Mouse (Mus musculus) midbrain, embryonic 12.5 days (tissue): ENCODE measurements at regions not wholly inside any gene's neighbourhood (a gene's known extent, or its start where the extent isn't known, plus 50 kb on each side); places are given as distances from the start of the nearest gene placed in this dataset.

Source experiments
- ATAC-seq: fragments of 200-750 bp; cut with Nextera tagmentation; 2 replicates; pipeline ENCODE4 v1.8.0; 2017; ENCODE audit warnings: low read depth, moderate TSS enrichment, moderate library complexity; ENCODE audit not compliant: low FRiP score
- H3K27ac ChIP-seq: fragments of 300-500 bp; sonication (generic); replicated peaks from 2 replicates; pipeline ENCODE4 v1.5.1; 2016; ENCODE audit warnings: mild to moderate bottlenecking
- H3K27me3 ChIP-seq: fragments of 300-500 bp; sonication (generic); 2 replicates; pipeline ENCODE4 v1.6.1; 2016; ENCODE audit warnings: mild to moderate bottlenecking
- H3K36me3 ChIP-seq: fragments of 300-500 bp; sonication (generic); 2 replicates; pipeline ENCODE4 v1.6.1; 2016
- H3K4me1 ChIP-seq: fragments of 300-500 bp; sonication (generic); 2 replicates; pipeline ENCODE4 v1.6.1; 2016
- H3K4me2 ChIP-seq: fragments of 300-500 bp; sonication (generic); replicated peaks from 2 replicates; pipeline ENCODE4 v1.6.1; 2016; ENCODE audit warnings: mild to moderate bottlenecking, moderate library complexity
- H3K4me3 ChIP-seq: fragments of 300-500 bp; sonication (generic); 2 replicates; pipeline ENCODE4 v1.5.1; 2016; ENCODE audit warnings: mild to moderate bottlenecking
- H3K9ac ChIP-seq: fragments of 300-500 bp; sonication (generic); replicated peaks from 2 replicates; pipeline ENCODE4 v1.6.1; 2016; ENCODE audit warnings: mild to moderate bottlenecking, moderate library complexity
- H3K9me3 ChIP-seq: fragments of 300-500 bp; sonication (generic); 2 replicates; pipeline ENCODE4 v1.6.1; 2016; ENCODE audit warnings: mild to moderate bottlenecking
- WGBS: fragments of 180-500 bp; shearing (Covaris S2); methylation state at CpG from one replicate; pipeline ENCODE4 v1.1.7; 2016; 5-methylcytosine and 5-hydroxymethylcytosine counted together

GRCm38 (mm10) chr7:113672779-113673595 lies 92.8 kb upstream of the Spon1 start:
- Histone ChIP-seq H3K27ac (peak overlapping the region; percentile 55), H3K4me2 (peak overlapping the region; percentile 24), H3K9me3 (no peaks in the 10 kb centered on the region), H3K27me3 (0 out of 2 replicates have a peak, but pooled peaks cover 3% of the 10 kb centered on the region), H3K4me3 (no peak overlapping the region), H3K36me3 (no peaks in the 10 kb centered on the region), H3K9ac (no peak overlapping the region), H3K4me1 (peaks cover 14% of the 10 kb centered on the region)
- WGBS = 31% methylated on average over 18 of the region's 18 CpGs
- peak; percentile 23; the same call in 1 of the 2 replicates for ATAC-seq

- Histone ChIP-seq H3K36me3 (no peaks in the 10 kb centered on the region), H3K9ac (no peak overlapping the region), H3K9me3 (no peaks in the 10 kb centered on the region), H3K4me2 (peak overlapping the region; percentile 24), H3K4me1 (peaks cover 14% of the 10 kb centered on the region), H3K27ac (peak overlapping the region; percentile 55), H3K4me3 (no peak overlapping the region), H3K27me3 (0 out of 2 replicates have a peak, but pooled peaks cover 3% of the 10 kb centered on the region)
- ATAC-seq = no peak
- 68% methylated on average over 12 of the region's 12 CpGs for WGBS
Observed at GRCm38 (mm10) chr7:113673596-113673956, 92.2 kb upstream of the Spon1 start.

GRCm38 (mm10) chr7:113682271-113682670 lies 83.5 kb upstream of the Spon1 start:
- Histone ChIP-seq H3K27me3 (no peaks in the 10 kb centered on the region), H3K4me3 (no peak overlapping the region), H3K9ac (no peak overlapping the region), H3K9me3 (no peaks in the 10 kb centered on the region), H3K36me3 (no peaks in the 10 kb centered on the region), H3K27ac (no peak overlapping the region), H3K4me1 (no peaks in the 10 kb centered on the region), H3K4me2 (no peak overlapping the region)
- no peak for ATAC-seq
- WGBS = 89% methylated on average over 5 of the region's 5 CpGs

GRCm38 (mm10) chr7:113685349-113685748 lies 80.4 kb upstream of the Spon1 start:
- Histone ChIP-seq H3K4me3 (no peak overlapping the region), H3K36me3 (no peaks in the 10 kb centered on the region), H3K4me1 (peaks cover 8% of the 10 kb centered on the region; the same call in 1 of the 2 replicates), H3K27me3 (no peaks in the 10 kb centered on the region; the same call in 1 of the 2 replicates), H3K27ac (no peak overlapping the region), H3K4me2 (no peak overlapping the region), H3K9ac (no peak overlapping the region), H3K9me3 (no peaks in the 10 kb centered on the region)
- 89% methylated on average over 4 of the region's 4 CpGs for WGBS
- no peak for ATAC-seq

GRCm38 (mm10) chr7:113686527-113686926 lies 79.3 kb upstream of the Spon1 start:
- Histone ChIP-seq H3K4me2 (no peak overlapping the region), H3K9ac (no peak overlapping the region), H3K27ac (no peak overlapping the region), H3K9me3 (no peaks in the 10 kb centered on the region), H3K4me3 (no peak overlapping the region), H3K4me1 (peaks cover 8% of the 10 kb centered on the region; the same call in 1 of the 2 replicates), H3K36me3 (no peaks in the 10 kb centered on the region), H3K27me3 (no peaks in the 10 kb centered on the region; the same call in 1 of the 2 replicates)
- ATAC-seq = no peak
- 78% methylated on average over 3 of the region's 3 CpGs for WGBS

GRCm38 (mm10) chr7:113687566-113687965 lies 78.2 kb upstream of the Spon1 start:
- Histone ChIP-seq H3K9me3 (no peaks in the 10 kb centered on the region), H3K36me3 (no peaks in the 10 kb centered on the region), H3K4me1 (peaks cover 8% of the 10 kb centered on the region; the same call in 1 of the 2 replicates), H3K4me2 (no peak overlapping the region), H3K27me3 (no peaks in the 10 kb centered on the region; the same call in 1 of the 2 replicates), H3K9ac (no peak overlapping the region), H3K27ac (no peak overlapping the region), H3K4me3 (no peak overlapping the region)
- ATAC-seq = no peak
- WGBS = 81% methylated on average over 6 of the region's 6 CpGs

- peak; percentile 23; the same call in 1 of the 2 replicates for ATAC-seq
- 63% methylated on average over 8 of the region's 8 CpGs for whole genome bisulfite sequencing
- peaks cover 8% of the 10 kb centered on the region; the same call in 1 of the 2 replicates for H3K4me1 ChIP-seq
- H3K27ac ChIP-seq = 0 out of 2 replicates have a peak overlapping the region, but pooled peaks have one; percentile 17
- H3K9ac ChIP-seq = no peak overlapping the region
- H3K27me3 ChIP-seq = no peaks in the 10 kb centered on the region; the same call in 1 of the 2 replicates
- H3K9me3 ChIP-seq = no peaks in the 10 kb centered on the region
- no peak overlapping the region for H3K4me2 ChIP-seq
- H3K36me3 ChIP-seq = no peaks in the 10 kb centered on the region
- no peak overlapping the region for H3K4me3 ChIP-seq
Observed at GRCm38 (mm10) chr7:113688231-113688669, 77.5 kb upstream of the Spon1 start.

- WGBS = 87% methylated on average over 1 of the region's 1 CpGs
- Histone ChIP-seq H3K4me1 (peaks cover 8% of the 10 kb centered on the region; the same call in 1 of the 2 replicates), H3K4me3 (no peak overlapping the region), H3K36me3 (no peaks in the 10 kb centered on the region), H3K9me3 (no peaks in the 10 kb centered on the region), H3K9ac (no peak overlapping the region), H3K27me3 (no peaks in the 10 kb centered on the region; the same call in 1 of the 2 replicates), H3K27ac (0 out of 2 replicates have a peak overlapping the region, but pooled peaks have one; percentile 17), H3K4me2 (no peak overlapping the region)
- ATAC-seq = no peak
Observed at GRCm38 (mm10) chr7:113688717-113689116, 77.1 kb upstream of the Spon1 start.

GRCm38 (mm10) chr7:113689131-113689530 lies 76.7 kb upstream of the Spon1 start:
- Histone ChIP-seq H3K4me3 (no peak overlapping the region), H3K27ac (no peak overlapping the region), H3K36me3 (no peaks in the 10 kb centered on the region), H3K4me1 (peaks cover 13% of the 10 kb centered on the region), H3K9me3 (no peaks in the 10 kb centered on the region), H3K4me2 (no peak overlapping the region), H3K9ac (no peak overlapping the region), H3K27me3 (no peaks in the 10 kb centered on the region; the same call in 1 of the 2 replicates)
- ATAC-seq = no peak
- 82% methylated on average over 2 of the region's 2 CpGs for WGBS

- Histone ChIP-seq H3K4me3 (no peak overlapping the region), H3K36me3 (no peaks in the 10 kb centered on the region), H3K27me3 (no peaks in the 10 kb centered on the region; the same call in 1 of the 2 replicates), H3K4me2 (no peak overlapping the region), H3K9me3 (no peaks in the 10 kb centered on the region), H3K4me1 (peaks cover 17% of the 10 kb centered on the region), H3K27ac (no peak overlapping the region), H3K9ac (no peak overlapping the region)
- ATAC-seq = no peak
- WGBS = 61% methylated on average over 2 of the region's 2 CpGs
Observed at GRCm38 (mm10) chr7:113691756-113692155, 74.0 kb upstream of the Spon1 start.

- Histone ChIP-seq H3K36me3 (no peaks in the 10 kb centered on the region), H3K4me1 (peaks cover 8% of the 10 kb centered on the region), H3K4me3 (no peak overlapping the region), H3K9me3 (no peaks in the 10 kb centered on the region), H3K27me3 (no peaks in the 10 kb centered on the region; the same call in 1 of the 2 replicates), H3K9ac (no peak overlapping the region), H3K4me2 (no peak overlapping the region), H3K27ac (no peak overlapping the region)
- WGBS = 66% methylated on average over 3 of the region's 3 CpGs
- no peak for ATAC-seq
Observed at GRCm38 (mm10) chr7:113693526-113693925, 72.3 kb upstream of the Spon1 start.

GRCm38 (mm10) chr7:113694466-113694865 lies 71.3 kb upstream of the Spon1 start:
- Histone ChIP-seq H3K36me3 (no peaks in the 10 kb centered on the region), H3K27ac (no peak overlapping the region), H3K9ac (no peak overlapping the region), H3K4me2 (no peak overlapping the region), H3K4me3 (no peak overlapping the region), H3K27me3 (no peaks in the 10 kb centered on the region; the same call in 1 of the 2 replicates), H3K9me3 (no peaks in the 10 kb centered on the region), H3K4me1 (peaks cover 8% of the 10 kb centered on the region)
- WGBS = 62% methylated on average over 5 of the region's 5 CpGs
- no peak for ATAC-seq
